Mouse (Mus musculus) kidney, adult 2 months (tissue): ENCODE measurements around the gene Gm28043. TPM values are rescaled to one million over a fixed set of nuclear protein-coding genes. Genes with fewer than 3 reads are reported as not detected.
A peak's percentile ranks its signal among the peaks of the same experiment; 100 is the strongest.

ENCODE experiments used
- DNase-seq: peaks from one replicate; pipeline ENCODE4 v3.0.0; 2021
- H3K27ac ChIP-seq: fragments of 200-500 bp; 2 replicates; pipeline ENCODE4 v1.5.1; 2012; ENCODE audit warnings: low read depth, low read length, control low read depth, inconsistent platforms; ENCODE audit not compliant: insufficient read depth
- H3K27me3 ChIP-seq: fragments of 200-500 bp; replicated peaks from 2 replicates; pipeline ENCODE4 v1.6.1; 2012; ENCODE audit warnings: mild to moderate bottlenecking, moderate library complexity, low read length, inconsistent platforms; ENCODE audit not compliant: control insufficient read depth, insufficient read depth
- H3K36me3 ChIP-seq: fragments of 200-500 bp; 2 replicates; pipeline ENCODE4 v1.6.1; 2012; ENCODE audit warnings: mild to moderate bottlenecking, moderate library complexity, low read length, inconsistent platforms; ENCODE audit not compliant: control insufficient read depth, insufficient read depth
- H3K4me1 ChIP-seq: fragments of 200-500 bp; 2 replicates; pipeline ENCODE4 v1.6.1; 2011; ENCODE audit warnings: low read length; ENCODE audit not compliant: control insufficient read depth, insufficient read depth
- H3K4me3 ChIP-seq: fragments of 200-500 bp; 2 replicates; pipeline ENCODE4 v1.5.1; 2011; ENCODE audit warnings: mild to moderate bottlenecking, low read depth, low read length, control low read depth; ENCODE audit not compliant: insufficient read depth
- CTCF ChIP-seq: fragments of 200-500 bp; conservative IDR thresholded peaks from 2 replicates; pipeline ENCODE4 v1.5.1; 2011; ENCODE audit warnings: low read depth, mild to moderate bottlenecking, control low read depth, low read length, moderate library complexity, mixed read lengths; ENCODE audit not compliant: insufficient read depth, insufficient read length
- POLR2A ChIP-seq: fragments of 200-500 bp; IDR thresholded peaks from one replicate; pipeline ENCODE4 v1.6.1; 2011; ENCODE audit warnings: low read depth, low read length, control low read depth
- WGBS: fragments of 180-500 bp; shearing (Covaris S2); methylation state at CpG from one replicate; pipeline ENCODE4 v1.1.7; 2018; 5-methylcytosine and 5-hydroxymethylcytosine counted together
- polyA plus RNA-seq: library from polyadenylated mRNA; depleted of rRNA; stranded (reverse); fragments of >200 nt; gene quantifications from 2 replicates; pipeline ENCODE4 v1.2.3, GENCODE M21; 2012; rRNA removed

The Gm28043 gene
- polyA plus RNA-seq, 1 experiment: 0.63 TPM

GRCm38 (mm10) chr17:29731266-29731952 lies 116.7 kb downstream of the Gm28043 start:
- no peak overlapping the region for H3K27ac ChIP-seq
- WGBS: 77% methylated on average over 12 of the region's 12 CpGs
- H3K27me3 ChIP-seq: no peaks in the 10 kb centered on the region
- H3K4me3 ChIP-seq: no peak overlapping the region
- TF ChIP-seq POLR2A (no peak), CTCF (no peak)
- no peaks in the 10 kb centered on the region for H3K36me3 ChIP-seq
- DNase-seq: no peak
- no peaks in the 10 kb centered on the region for H3K4me1 ChIP-seq

GRCm38 (mm10) chr17:29731953-29732325 lies 117.3 kb downstream of the Gm28043 start:
- H3K27me3 ChIP-seq: no peaks in the 10 kb centered on the region
- no peak overlapping the region for H3K27ac ChIP-seq
- TF ChIP-seq POLR2A (no peak), CTCF (no peak)
- WGBS: 73% methylated on average over 6 of the region's 6 CpGs
- H3K36me3 ChIP-seq: no peaks in the 10 kb centered on the region
- no peak for DNase-seq
- H3K4me3 ChIP-seq: no peak overlapping the region
- no peaks in the 10 kb centered on the region for H3K4me1 ChIP-seq

DNA sequence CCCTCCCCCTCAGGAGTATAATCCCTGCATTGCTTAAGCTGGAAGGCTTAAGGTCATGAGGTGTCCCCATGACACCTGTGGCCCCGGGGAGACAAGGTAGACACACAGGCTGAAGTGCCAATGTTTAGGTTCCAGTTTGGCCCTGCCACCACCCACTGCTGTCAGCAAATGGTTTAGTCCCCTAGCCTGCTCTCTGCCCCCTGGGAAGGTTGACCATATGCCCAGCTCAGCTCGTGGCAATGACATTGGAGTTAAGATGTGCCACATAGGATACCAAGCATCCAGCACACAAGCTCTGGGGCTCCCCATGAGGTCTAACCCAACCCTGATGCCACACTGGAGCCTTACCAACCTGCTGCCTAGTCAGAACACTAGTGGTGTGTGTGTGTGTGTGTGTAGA lies 117.8 kb downstream of the Gm28043 start:
- Histone ChIP-seq H3K36me3 (no peaks in the 10 kb centered on the region), H3K27me3 (no peaks in the 10 kb centered on the region), H3K27ac (no peak overlapping the region), H3K4me3 (no peak overlapping the region), H3K4me1 (no peaks in the 10 kb centered on the region)
- TF ChIP-seq CTCF (no peak), POLR2A (no peak)
- WGBS: 86% methylated on average over 2 of the region's 2 CpGs
- DNase-seq: no peak

DNA sequence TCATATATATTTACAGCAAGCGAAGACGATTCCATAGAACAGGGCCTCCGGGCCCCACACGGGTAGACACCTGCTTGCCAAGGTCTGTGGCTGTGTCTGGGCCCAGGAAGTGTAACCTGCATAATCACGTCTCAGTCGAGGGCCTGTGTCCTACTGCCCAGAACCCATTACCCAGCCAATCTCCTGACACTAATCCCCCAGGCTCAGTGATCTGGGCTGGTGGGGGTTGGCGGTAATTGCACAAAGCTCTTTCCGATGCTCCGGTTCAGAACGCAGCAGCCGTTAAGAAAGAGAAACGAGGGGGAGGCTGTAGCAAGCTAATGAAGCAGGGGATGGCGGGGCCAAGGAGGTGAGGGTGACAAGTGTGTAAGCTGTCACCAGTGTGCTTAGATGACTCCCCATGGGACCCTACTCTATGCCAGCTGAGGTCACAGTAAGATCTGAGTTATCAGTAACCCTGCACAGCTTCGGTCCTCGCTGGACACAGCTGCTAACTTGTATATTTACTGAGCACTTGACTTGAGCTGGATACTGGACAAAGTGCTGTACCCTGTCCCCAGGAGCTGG lies 121.9 kb downstream of the Gm28043 start:
- Histone ChIP-seq H3K36me3 (no peaks in the 10 kb centered on the region), H3K4me1 (no peaks in the 10 kb centered on the region), H3K4me3 (no peak overlapping the region), H3K27me3 (no peaks in the 10 kb centered on the region), H3K27ac (no peak overlapping the region)
- DNase-seq: no peak
- WGBS: 68% methylated on average over 15 of the region's 15 CpGs
- TF ChIP-seq POLR2A (no peak), CTCF (no peak)

- Histone ChIP-seq H3K36me3 (no peaks in the 10 kb centered on the region), H3K27me3 (no peaks in the 10 kb centered on the region), H3K27ac (no peak overlapping the region), H3K4me3 (no peak overlapping the region), H3K4me1 (no peaks in the 10 kb centered on the region)
- TF ChIP-seq CTCF (no peak), POLR2A (no peak)
- 10% methylated on average over 22 of the region's 22 CpGs for WGBS
- DNase-seq: peak; percentile 43
These were observed 123.5 kb downstream of the Gm28043 start for GRCm38 (mm10) chr17:29737849-29738804.

DNA sequence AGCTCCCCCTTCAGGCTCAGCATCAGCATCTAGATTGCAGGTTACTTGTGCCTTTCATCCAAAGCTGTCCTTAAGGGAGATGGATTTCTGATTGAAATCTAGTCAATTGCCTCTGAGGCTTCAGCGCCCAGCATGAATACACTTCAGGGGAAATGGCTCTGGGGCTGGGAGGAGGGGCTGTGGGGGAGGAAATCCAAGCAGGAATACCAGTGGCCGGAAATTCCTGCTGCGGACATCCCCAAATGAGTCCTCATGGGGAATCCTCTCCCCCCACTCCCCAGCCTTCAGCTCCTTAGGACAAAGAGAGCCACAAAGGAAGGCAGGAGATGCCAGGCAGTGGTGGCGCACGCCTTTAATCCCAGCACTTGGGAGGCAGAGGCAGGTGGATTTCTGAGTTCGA lies 132.8 kb downstream of the Gm28043 start:
- no peaks in the 10 kb centered on the region for H3K4me1 ChIP-seq
- 69% methylated on average over 6 of the region's 6 CpGs for WGBS
- H3K27me3 ChIP-seq: no peaks in the 10 kb centered on the region
- TF ChIP-seq POLR2A (no peak), CTCF (no peak)
- no peak overlapping the region for H3K27ac ChIP-seq
- H3K4me3 ChIP-seq: no peak overlapping the region
- no peaks in the 10 kb centered on the region for H3K36me3 ChIP-seq
- DNase-seq: no peak

Other genes with a start within 250 kb of the Gm28043 start
- 16.0 and 18.8 TPM in 2 replicates for gene Pim1, start 124.1 kb upstream of the Gm28043 start, polyA plus RNA-seq
- gene Gm17657, start 65.2 kb upstream of the Gm28043 start, polyA plus RNA-seq: not detected in 2 replicates
- 30.0 and 34.5 TPM in 2 replicates for gene Tbc1d22b, start 65.1 kb upstream of the Gm28043 start, polyA plus RNA-seq
- 1.3 and 1.7 TPM in 2 replicates for gene Tmem217, start 62.5 kb upstream of the Gm28043 start, polyA plus RNA-seq
- gene Rnf8, start 86 bp upstream of the Gm28043 start, polyA plus RNA-seq: 27.1 and 31.3 TPM in 2 replicates
- 23.6 and 24.3 TPM in 2 replicates for gene Cmtr1, start 45.7 kb downstream of the Gm28043 start, polyA plus RNA-seq
- gene Ccdc167, start 102.2 kb downstream of the Gm28043 start, polyA plus RNA-seq: 5.0 TPM in 2 replicates